Mouse (Mus musculus): Measurements from ENCODE around the gene Syk.

The Syk gene

GRCm38 (mm10) chr13:52582878-52583661 is at the start of gene Syk:
Gene Syk (plus strand): TSS chr13:52583173.
- peak; percentile 37 for DNase-seq (ENCODE audit: low read depth)

- no peak for DNase-seq (ENCODE audit: low read depth)
Measured at GRCm38 (mm10) chr13:52533644-52534043, 49.3 kb upstream of the Syk start.

- peak; percentile 16 for DNase-seq (ENCODE audit: low read depth)
Measured at GRCm38 (mm10) chr13:52535542-52535941, 47.4 kb upstream of the Syk start.

DNA sequence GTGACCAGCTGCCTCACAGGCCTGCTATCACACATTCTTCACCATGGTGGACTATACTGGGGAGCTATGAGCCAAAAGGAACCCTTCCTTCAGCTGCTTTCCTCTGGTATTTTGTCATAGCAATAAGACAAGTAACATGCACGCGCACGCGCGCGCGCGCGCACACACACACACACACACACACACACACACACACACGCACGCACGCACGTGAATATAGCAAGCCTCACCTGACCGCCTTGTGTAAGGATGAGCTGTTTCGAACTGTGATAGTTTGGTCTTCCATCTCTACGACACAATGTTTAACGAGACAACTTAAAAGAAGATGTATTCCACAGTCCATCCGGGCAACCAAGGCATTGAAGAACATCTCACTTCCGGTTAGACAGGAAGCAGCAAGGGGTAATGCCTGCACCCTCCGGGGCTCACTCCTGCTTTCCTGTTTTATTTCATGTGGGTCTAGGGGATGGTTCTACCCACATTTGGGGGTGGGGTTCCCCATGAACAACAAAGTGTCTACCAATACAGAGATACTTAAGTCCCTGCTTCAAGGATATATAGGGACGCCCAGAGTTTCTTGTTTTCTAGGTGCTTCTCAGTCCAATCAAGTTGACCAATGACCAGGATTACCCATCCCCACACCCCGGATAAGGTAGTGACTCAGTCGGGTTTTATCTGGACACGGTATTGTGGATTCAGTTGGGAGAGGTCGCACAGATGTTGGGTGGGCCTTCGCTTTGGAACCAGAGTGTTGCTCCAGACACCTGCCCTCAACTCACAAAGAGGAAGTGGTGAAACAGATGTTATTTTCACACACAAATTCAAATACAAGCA is 45.0 kb upstream of the Syk start:
- no peak for DNase-seq (ENCODE audit: low read depth)

DNA sequence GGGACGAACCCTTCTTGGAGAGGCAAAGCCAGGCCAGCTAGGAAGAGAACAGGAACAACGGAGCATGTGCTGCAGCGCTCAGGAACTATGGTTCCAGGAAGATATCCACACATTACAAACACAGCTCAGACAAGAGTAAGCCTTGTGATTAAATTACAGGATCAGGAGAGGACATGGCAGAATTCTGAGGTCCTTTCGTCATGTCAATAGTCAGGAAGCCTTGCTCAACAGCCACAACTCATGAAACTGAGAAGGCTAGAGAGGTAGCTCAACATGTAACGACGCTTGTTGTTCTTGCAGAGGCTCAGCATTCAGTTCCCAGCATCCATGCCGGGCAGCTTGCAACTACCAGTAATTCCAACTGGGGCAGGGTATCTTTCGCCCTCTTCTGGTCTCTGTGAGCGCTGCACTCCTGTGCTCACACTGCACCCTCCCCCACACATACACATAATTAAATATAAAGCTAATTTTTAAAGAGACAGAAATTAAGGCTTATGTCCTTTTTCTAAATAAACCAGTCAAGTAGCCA is 44.3 kb upstream of the Syk start:
- DNase-seq (ENCODE audit: low read depth) = no peak

- no peak for DNase-seq (ENCODE audit: low read depth)
Measured at GRCm38 (mm10) chr13:52539461-52539860, 43.5 kb upstream of the Syk start.

DNA sequence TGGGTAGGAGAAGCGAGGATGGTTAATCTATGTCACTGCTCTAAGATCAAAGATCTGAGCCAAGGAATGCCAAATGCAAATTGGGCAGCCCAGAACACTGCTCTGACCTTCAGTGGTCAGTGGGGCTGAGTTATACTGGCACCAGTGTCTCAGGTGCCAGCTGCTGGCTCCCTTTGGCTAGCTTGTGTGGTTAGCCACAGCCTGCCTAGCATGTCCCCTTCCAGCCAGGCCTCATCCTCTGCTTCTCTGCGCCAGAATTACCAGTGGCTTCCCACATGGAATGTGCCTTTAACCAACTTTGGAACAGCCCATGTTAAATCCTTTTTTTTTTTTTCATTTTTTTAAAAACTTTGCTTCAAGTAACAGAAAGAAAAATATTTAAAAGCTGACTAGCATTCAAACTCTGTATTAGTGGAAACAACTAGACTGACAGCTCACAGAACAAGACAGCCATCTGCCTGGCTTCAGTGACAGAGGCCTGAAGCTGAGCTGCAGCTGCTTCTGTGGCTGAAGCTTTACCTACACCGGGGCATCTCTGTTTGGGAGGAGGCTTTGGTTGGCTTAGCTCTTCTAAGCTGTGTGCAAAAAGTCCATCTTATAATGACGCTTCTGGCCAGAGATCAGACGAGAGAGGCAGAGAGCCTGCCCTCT is 41.5 kb upstream of the Syk start:
- no peak for DNase-seq (ENCODE audit: low read depth)

DNA sequence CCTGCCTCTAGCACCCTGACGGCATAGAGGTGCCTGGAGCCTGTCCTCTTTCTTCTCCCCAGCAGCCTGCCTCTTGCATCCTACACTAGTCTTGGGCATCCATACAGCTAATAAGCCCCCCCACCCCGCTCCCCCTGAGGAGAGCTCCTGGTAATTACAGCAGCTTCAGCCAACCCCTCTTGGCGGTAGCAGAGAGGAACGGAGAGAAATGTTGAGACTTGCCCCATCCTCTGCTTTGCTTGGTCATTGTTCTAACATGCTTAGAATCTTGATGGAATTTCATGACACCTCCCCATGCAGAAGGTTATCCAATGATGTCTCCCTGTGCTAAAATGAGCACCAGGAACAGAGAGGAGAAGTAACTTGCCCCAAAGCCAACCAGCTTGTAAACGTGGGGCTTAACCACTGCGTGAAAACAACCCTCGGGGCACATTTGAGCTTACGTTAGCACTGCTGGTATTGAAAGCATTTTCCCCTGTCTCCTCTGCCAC is 40.9 kb upstream of the Syk start:
- no peak for DNase-seq (ENCODE audit: low read depth)

DNA sequence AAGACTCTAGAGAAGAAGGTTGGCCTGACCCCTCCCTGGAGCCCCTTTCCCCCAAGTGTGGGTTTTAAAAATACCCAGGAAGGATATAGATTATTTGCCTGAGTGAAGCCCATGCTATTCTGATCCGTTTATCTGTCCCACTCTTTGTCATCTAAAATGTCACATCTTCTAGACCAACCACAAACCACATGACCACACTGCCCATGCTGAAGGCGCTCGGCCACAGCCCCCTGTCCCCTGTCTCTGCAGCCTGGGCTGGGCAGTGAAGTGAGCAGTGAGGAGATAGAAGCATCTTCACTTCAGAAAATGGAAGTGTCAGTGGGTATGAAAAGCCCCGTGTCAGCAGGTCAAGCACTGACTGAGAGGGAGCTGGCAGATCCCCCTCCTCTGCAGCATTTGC is 40.3 kb upstream of the Syk start:
- no peak for DNase-seq (ENCODE audit: low read depth)

- no peak for DNase-seq (ENCODE audit: low read depth)
Measured at GRCm38 (mm10) chr13:52546288-52546687, 36.7 kb upstream of the Syk start.

GRCm38 (mm10) chr13:52550690-52551193 is 32.2 kb upstream of the Syk start:
- DNase-seq (ENCODE audit: low read depth) = no peak

DNA sequence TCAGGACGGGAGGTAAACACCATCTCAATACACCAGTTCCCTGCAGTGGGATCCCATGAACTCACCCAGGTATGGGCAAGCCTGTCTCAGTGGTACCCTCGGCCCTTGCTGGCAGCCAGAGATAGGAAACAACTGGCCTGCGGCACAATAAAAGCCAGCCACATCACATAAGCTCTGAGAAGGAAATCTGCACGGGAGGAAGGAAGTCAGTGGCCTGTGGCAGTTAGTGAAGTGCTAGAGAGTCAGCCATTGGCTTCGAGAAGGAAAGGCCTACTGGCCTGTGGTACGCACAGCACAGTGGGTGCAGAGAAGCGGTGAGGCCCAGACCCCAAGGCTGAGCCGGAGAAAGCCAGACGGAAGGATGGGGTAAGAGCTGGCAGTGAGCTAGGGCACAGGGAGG is 31.7 kb upstream of the Syk start:
- DNase-seq (ENCODE audit: low read depth) = no peak

DNA sequence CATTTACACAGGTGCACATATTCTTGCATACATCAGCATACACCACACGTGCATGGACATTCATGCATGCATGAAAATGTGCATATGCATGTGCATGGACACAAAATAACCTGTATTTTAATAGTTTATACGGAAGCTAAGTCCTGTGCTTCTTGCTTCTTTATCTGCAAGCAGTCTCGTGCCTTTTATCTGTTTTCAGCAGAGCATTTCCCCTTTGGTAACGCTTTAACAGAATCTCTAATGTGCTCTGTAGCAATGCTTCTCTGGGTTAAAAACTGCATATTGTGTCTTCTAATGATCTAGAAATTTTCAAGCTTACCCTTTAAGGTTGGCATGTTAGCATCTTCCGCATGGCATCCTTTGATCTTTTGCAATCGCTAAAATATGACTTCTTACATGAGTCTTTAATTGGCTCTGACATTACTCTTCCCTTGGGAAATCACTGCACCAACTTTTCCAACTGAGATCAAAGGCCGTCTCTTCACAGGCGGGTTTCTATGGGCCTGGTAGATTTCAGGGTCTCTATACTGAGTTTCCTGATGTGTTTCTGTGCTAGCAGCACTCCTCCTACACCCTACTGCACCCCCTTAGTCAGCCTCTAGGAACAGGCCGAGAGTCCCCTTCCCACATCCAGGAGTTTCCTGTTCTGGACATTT is 30.0 kb upstream of the Syk start:
- no peak for DNase-seq (ENCODE audit: low read depth)

DNA sequence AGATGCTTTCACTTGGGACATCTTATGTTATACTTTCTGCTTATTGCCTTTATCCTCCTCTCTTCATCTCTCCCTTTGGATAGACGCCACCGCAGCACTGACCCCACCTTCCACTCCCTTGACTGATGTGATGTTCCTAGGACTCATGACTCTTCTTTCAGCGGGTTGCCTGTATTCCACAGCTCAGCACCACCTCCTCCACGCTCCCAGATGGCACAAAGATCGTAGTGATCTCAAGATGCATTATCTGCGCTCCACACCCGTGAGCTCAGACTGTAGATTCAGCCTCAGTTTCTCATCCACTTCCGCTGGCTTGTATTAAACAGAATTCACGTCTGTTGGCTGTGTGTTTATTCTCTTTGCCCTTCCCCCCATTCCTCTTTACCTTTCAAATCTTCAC is 28.3 kb upstream of the Syk start:
- DNase-seq (ENCODE audit: low read depth) = no peak

GRCm38 (mm10) chr13:52557421-52557820 is 25.6 kb upstream of the Syk start:
- DNase-seq (ENCODE audit: low read depth) = no peak

DNA sequence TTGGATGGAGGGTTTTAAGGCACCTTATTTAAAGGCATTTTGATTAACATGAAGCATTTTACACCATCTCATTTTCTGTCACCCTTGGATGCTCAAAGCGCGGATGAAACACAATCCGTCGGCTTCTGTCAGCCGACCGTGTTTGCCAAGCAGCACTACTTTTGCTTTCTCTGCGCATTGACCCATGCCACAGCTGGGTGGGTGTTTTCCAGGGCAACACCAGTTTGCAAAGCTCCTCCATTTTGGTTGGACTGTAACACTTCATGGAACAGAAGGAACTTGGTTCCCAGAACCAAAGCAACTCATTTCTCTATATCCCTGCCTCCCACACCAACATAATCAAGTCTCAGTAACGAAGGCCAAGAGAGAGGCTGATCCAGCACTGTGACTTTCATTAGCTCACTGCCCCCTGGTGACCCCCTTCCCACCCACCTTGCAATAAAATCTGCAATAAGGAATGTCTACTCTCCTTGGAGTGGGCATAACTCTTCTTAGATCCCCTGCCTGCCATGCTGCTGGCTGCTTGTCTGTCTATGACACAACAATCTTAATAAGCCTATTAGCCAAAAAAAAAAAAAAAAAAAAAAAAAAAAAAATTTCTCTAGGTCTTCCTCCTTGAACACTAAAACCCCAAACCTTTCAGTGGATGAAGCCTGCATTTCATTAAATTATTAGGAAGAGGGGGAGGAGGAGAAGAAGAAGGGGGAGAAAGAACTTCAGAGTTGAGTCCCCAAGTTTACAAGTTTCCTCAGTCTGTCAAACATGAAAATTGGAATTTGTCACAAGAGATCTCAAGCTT is 21.4 kb upstream of the Syk start:
- no peak for DNase-seq (ENCODE audit: low read depth)

- no peak for DNase-seq (ENCODE audit: low read depth)
Measured at GRCm38 (mm10) chr13:52562166-52562571, 20.8 kb upstream of the Syk start.

GRCm38 (mm10) chr13:52565103-52565739 is 17.8 kb upstream of the Syk start:
- DNase-seq (ENCODE audit: low read depth) = no peak

DNA sequence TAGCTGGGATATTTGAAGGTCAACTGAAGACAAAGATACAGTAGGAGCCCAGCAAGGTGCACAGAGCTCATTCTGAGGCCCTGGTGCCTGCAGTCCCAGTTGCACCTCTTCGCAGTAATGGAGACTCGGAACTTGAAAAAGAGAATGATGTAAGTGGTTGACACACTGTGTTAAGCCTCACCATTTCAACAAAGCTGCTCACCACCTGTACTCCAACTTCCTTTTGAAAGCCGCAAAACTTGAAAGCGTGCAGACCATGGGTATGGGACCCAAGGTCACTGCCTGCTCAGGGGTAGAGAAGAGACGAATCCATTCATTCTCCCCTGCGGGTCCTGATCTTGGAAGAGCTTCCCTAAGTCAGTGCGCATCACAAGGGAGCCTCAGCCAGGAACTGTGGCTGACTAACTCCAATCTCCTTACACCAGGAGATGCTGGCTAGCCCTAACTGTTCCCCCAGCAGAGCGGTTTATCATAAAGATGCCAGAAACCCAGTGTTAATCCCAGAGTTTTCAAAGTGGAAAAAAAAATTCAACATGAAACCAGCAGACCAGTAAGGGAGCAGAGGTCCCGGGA is 16.7 kb upstream of the Syk start:
- no peak for DNase-seq (ENCODE audit: low read depth)

- no peak for DNase-seq (ENCODE audit: low read depth)
Measured at GRCm38 (mm10) chr13:52566777-52567176, 16.2 kb upstream of the Syk start.
